Mouse (Mus musculus) CH12.LX (cell line): Measurements from ENCODE around the gene Mettl16. TPM values are rescaled to one million over a fixed set of nuclear protein-coding genes. Genes with fewer than 3 reads are reported as not detected.
"Not testable (repeated sequence)": the region's sequence is repeated elsewhere in the genome, so short reads cannot be mapped to it uniquely, and the experiment has no call there.

Experiments used
- DNase-seq: peaks from one replicate; pipeline ENCODE4 v3.0.0-alpha.2; 2013; ENCODE audit errors: extremely low read depth
- H3K27ac ChIP-seq: 2 replicates; pipeline ENCODE4 v1.5.1; 2012; ENCODE audit warnings: low read depth, mild to moderate bottlenecking, control low read depth, moderate library complexity; ENCODE audit not compliant: insufficient read depth
- H3K27me3 ChIP-seq: replicated peaks from 2 replicates; pipeline ENCODE3; 2012; ENCODE audit warnings: inconsistent platforms
- H3K36me3 ChIP-seq, 2 experiments: replicated peaks in 1 of 2; 2 replicates each; pipeline versions ENCODE3 to v1.6.1; 2012; ENCODE audit warnings: inconsistent platforms in 1 of 2, low read length in 1 of 2, mild to moderate bottlenecking in 1 of 2, mixed read lengths in 1 of 2, moderate library complexity in 1 of 2; ENCODE audit not compliant: control insufficient read depth in 1 of 2, insufficient read depth in 1 of 2
- H3K4me1 ChIP-seq, 2 experiments: 2 replicates each; pipeline ENCODE4 v1.6.1; 2012; ENCODE audit warnings: inconsistent platforms in 1 of 2, moderate library complexity in 1 of 2; ENCODE audit not compliant: insufficient read depth in 2 of 2, control insufficient read depth in 1 of 2
- H3K4me2 ChIP-seq: 2 replicates; pipeline ENCODE4 v1.6.1; 2012; ENCODE audit warnings: low read depth, mild to moderate bottlenecking, control low read depth; ENCODE audit not compliant: poor library complexity, insufficient read depth, severe bottlenecking
- H3K4me3 ChIP-seq, 3 experiments: fragments of 150-350 bp in 1 of 3; sonication (generic) in 1 of 3; replicated peaks in 1 of 3; 2 replicates each; pipeline versions ENCODE3 to v1.5.1; 2011 to 2012; ENCODE audit warnings: low read depth in 2 of 3, low read length in 2 of 3, mild to moderate bottlenecking in 2 of 3, moderate library complexity in 2 of 3, control low read depth in 1 of 3, improper control_type of control experiment in 1 of 3, inconsistent platforms in 1 of 3, mixed read lengths in 1 of 3; ENCODE audit not compliant: poor library complexity in 1 of 3
- H3K79me2 ChIP-seq: replicated peaks from 2 replicates; pipeline ENCODE4 v1.6.1; 2012; ENCODE audit warnings: mild to moderate bottlenecking, moderate library complexity; ENCODE audit not compliant: control insufficient read depth, poor library complexity, insufficient read depth, severe bottlenecking; ENCODE audit errors: extremely low read depth
- H3K9ac ChIP-seq: 2 replicates; pipeline ENCODE4 v1.6.1; 2012; ENCODE audit warnings: low read depth, mild to moderate bottlenecking, control low read depth, moderate library complexity; ENCODE audit not compliant: insufficient read depth
- H3K9me3 ChIP-seq: replicated peaks from 2 replicates; pipeline ENCODE3; 2012; ENCODE audit warnings: low read length, inconsistent platforms, mixed read lengths
- CTCF ChIP-seq, 2 experiments: IDR thresholded peaks in 1 of 2; conservative IDR thresholded peaks in 1 of 2; 2 replicates each; pipeline ENCODE4 v1.5.1; 2011 to 2012; ENCODE audit warnings: low read depth in 2 of 2, low read length in 2 of 2, improper control_type of control experiment in 1 of 2, inconsistent platforms in 1 of 2, mild to moderate bottlenecking in 1 of 2, moderate library complexity in 1 of 2
- JUN ChIP-seq: IDR thresholded peaks from 2 replicates; pipeline ENCODE4 v1.6.1; 2011; ENCODE audit warnings: low read depth, mild to moderate bottlenecking, low read length, improper control_type of control experiment, moderate library complexity; ENCODE audit not compliant: insufficient read depth
- JUND ChIP-seq: conservative IDR thresholded peaks from 2 replicates; pipeline ENCODE4 v1.6.1; 2011; ENCODE audit warnings: low read depth, low read length, improper control_type of control experiment
- MYC ChIP-seq: IDR thresholded peaks from 2 replicates; pipeline ENCODE4 v1.6.1; 2011; ENCODE audit warnings: low read depth, mild to moderate bottlenecking, improper control_type of control experiment, low read length
- PAX5 ChIP-seq: IDR thresholded peaks from 2 replicates; pipeline ENCODE4 v1.6.1; 2012; ENCODE audit warnings: low read length, inconsistent platforms, mixed read lengths
- RAD21 ChIP-seq: IDR thresholded peaks from 2 replicates; pipeline ENCODE4 v1.6.1; 2011; ENCODE audit warnings: low read depth, mild to moderate bottlenecking, low read length, improper control_type of control experiment, moderate library complexity
- SMC3 ChIP-seq: IDR thresholded peaks from 2 replicates; pipeline ENCODE4 v1.6.1; 2011; ENCODE audit warnings: low read depth, low read length, improper control_type of control experiment
- dilution Hi-C: fragments of 300-500 bp; cut with MboI; formaldehyde crosslinking; loops from 2 replicates; pipeline ENCODE4 v1.14.3; 2020; ENCODE audit warnings: low sequenced_read_pairs; ENCODE audit not compliant: extremely low pct_unique_long_range_greater_than_20kb, extremely low pct_ligation_motif_present
- in situ Hi-C: fragments of 300-500 bp; cut with MboI; formaldehyde crosslinking; loops from 3 replicates; pipeline ENCODE4 v1.14.3; 2019; ENCODE audit warnings: low sequenced_read_pairs, low pct_ligation_motif_present, low pct_unique_long_range_greater_than_20kb, mixed read lengths
- polyA plus RNA-seq: library from polyadenylated mRNA; unstranded; fragments of >175 nt; gene quantifications from 2 replicates; pipeline ENCODE4 v1.2.1, GENCODE M21; 2012; ENCODE audit warnings: low read depth; ENCODE audit not compliant: insufficient read length
- total RNA-seq, 2 experiments: library from RNA; depleted of rRNA; stranded (reverse); fragments of 300-350 nt in 1 of 2; fragments of >200 nt in 1 of 2; gene quantifications; 2 replicates each; pipeline ENCODE4 v1.2.3; 2012 to 2014

The Mettl16 gene
- total and polyA plus RNA-seq, 3 experiments = 79.3 to 119 (median 80.0) TPM

GRCm38 (mm10) chr11:74810134-74810533 is 39.5 kb downstream of the Mettl16 start:
- TF ChIP-seq CTCF (conservative IDR thresholded peaks at IDR 0.05 in 1 of 2, IDR thresholded peaks at IDR 0.05 in 1 of 2; ENCODE audit: low read depth in 2 of 2, low read length in 2 of 2) (peak in 1 of 2 experiments; percentile 47; a peak in 2 of 4 replicates), MYC (peak; percentile 73; the same call in 1 of the 2 replicates), JUND (no peak)
- H3K9me3 ChIP-seq = no peaks in the 10 kb centered on the region
- peaks cover 57 to 86% of the 10 kb centered on the region in 2 experiments for H3K36me3 ChIP-seq
- no peak overlapping the region for H3K4me2 ChIP-seq
- in situ Hi-C loops = loop anchor here (5.0 kb wide), 1 partner anchor 37 kb away; no protein-coding TSS in a partner anchor
- dilution Hi-C loops = no loop called here
- no peaks in the 10 kb centered on the region for H3K4me1 ChIP-seq
- H3K79me2 ChIP-seq = no peaks in the 10 kb centered on the region; the same call in 1 of the 2 replicates
- no peak for DNase-seq
- H3K27me3 ChIP-seq = no peaks in the 10 kb centered on the region
- no peak overlapping the region for H3K4me3 ChIP-seq
- no peak overlapping the region for H3K9ac ChIP-seq
- no peak overlapping the region for H3K27ac ChIP-seq

DNA sequence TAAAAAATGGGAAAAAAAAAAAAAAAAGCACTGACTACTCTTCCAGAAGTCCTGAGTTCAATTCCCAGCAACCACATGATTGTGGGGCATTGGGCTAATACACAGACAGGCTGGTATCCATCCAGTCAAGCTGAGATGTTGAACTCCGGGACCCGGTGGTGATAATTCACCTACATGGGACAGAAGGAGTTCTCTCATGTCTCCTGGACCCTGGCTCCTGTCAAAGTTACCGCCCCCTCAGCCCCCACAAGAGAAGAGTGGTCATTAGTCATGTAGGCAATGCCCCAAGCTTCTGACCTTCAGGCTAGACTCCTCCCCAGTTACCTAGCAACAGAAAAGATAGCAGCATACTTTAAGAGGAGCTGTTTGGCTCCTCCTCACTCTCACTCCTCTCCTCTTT is 40.4 kb downstream of the Mettl16 start:
- H3K36me3 ChIP-seq = peaks cover 50 to 80% of the 10 kb centered on the region in 2 experiments
- H3K4me2 ChIP-seq, H3K4me1 ChIP-seq, dilution Hi-C loops, H3K4me3 ChIP-seq, H3K27ac ChIP-seq, H3K9ac ChIP-seq, DNase-seq, H3K9me3 ChIP-seq, H3K27me3 ChIP-seq, H3K79me2 ChIP-seq: not testable (repeated sequence)
- in situ Hi-C loops = loop anchor here (5.0 kb wide), 1 partner anchor 36 kb away; no protein-coding TSS in a partner anchor

DNA sequence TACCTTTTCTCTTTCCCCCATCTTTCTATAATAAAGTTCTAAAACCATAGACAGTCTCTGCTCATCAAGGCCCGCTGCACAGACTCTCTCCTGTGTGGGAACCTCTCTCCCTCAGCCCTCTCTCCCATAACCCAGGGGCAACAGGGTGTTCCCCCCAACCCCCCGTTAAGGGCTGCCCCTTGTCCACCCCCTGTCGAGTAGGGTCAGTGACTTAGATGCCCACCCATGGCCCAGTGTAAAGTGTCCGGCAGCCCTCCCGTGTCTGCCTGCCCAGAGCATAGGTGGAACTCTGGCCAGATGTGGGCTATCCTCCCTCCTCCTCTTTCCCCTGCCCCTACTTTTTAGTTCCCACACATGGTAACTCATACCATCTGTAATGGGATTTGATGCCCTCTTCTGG is 40.9 kb downstream of the Mettl16 start:
- dilution Hi-C loops = no loop called here
- Histone ChIP-seq H3K4me2 (no peak overlapping the region), H3K36me3 (peaks cover 50 to 80% of the 10 kb centered on the region in 2 experiments), H3K9me3 (no peaks in the 10 kb centered on the region), H3K4me3 (no peak overlapping the region), H3K4me1 (no peaks in the 10 kb centered on the region), H3K79me2 (no peaks in the 10 kb centered on the region; the same call in 1 of the 2 replicates), H3K27me3 (no peaks in the 10 kb centered on the region), H3K27ac (no peak overlapping the region), H3K9ac (no peak overlapping the region)
- in situ Hi-C loops = loop anchor here (5.0 kb wide), 1 partner anchor 36 kb away; no protein-coding TSS in a partner anchor
- no peak for TF ChIP-seq JUN
- TF ChIP-seq PAX5 = no peak
- no peak for DNase-seq

- dilution Hi-C loops (no loop called here), in situ Hi-C loops (no loop called here)
- H3K36me3 ChIP-seq = peaks cover 48 to 85% of the 10 kb centered on the region in 2 experiments
- no peak overlapping the region for H3K4me3 ChIP-seq
- no peaks in the 10 kb centered on the region for H3K4me1 ChIP-seq
- TF ChIP-seq CTCF (conservative IDR thresholded peaks at IDR 0.05 in 1 of 2, IDR thresholded peaks at IDR 0.05 in 1 of 2; ENCODE audit: low read depth in 2 of 2, low read length in 2 of 2) (peak in 1 of 2 experiments; percentile 25; a peak in 2 of 4 replicates), SMC3 (no peak), RAD21 (peak; percentile 16)
- TF ChIP-seq, all 38 proteins: peak for 2
- no peak overlapping the region for H3K4me2 ChIP-seq
- no peak overlapping the region for H3K27ac ChIP-seq
- H3K27me3 ChIP-seq = no peaks in the 10 kb centered on the region
- no peaks in the 10 kb centered on the region; the same call in 1 of the 2 replicates for H3K79me2 ChIP-seq
- H3K9ac ChIP-seq = no peak overlapping the region
- no peak for DNase-seq
- no peaks in the 10 kb centered on the region for H3K9me3 ChIP-seq
Observed at GRCm38 (mm10) chr11:74815795-74816194, 45.2 kb downstream of the Mettl16 start.
